ENCODE assay signal across 9 mouse cellular contexts in the genomic region with DNA sequence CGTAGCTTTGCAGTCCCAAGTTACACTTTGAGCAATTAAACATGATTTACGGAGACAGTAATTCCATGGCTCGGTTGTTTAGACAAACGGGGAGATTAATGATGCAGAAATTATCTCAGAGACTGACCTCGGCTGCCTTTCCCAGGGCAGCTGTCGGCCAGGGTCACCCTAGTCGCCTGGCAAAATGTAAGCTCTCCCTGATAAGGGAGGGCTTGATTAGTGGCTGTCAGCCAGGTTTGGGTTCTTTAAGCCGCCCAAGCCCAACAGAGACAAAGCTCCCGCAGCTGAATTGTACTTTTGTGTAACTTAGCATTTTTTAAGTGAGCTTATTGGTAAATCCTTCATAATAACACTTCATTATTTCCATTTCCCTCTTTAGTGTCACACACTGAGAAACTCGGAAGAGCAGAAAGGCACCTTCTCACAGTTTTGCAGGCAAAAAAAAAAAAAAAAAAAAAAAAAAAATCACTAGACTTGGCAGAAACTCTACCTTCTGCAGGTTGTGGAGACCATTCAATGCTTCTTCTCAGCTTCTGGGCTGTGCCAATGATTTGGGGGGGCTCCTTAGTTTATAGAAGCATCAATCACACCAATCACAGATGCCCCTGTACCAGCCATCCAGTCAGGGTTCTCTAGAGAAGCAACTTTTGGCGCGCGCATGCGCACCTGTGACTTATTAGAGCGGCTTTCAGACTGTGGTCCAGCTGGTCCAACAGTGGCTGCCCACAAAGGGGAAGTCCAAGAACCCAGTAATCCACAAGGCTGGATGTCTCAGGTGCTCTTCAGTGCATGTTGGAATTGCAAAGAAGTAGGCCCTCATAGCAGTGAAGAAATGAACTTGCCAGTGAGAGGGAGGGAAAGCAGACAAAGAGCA. TPM values are rescaled to one million over a fixed set of nuclear protein-coding genes. Genes with fewer than 3 reads are reported as not detected.
DNase-seq lines count a peak whose midpoint lies in the region; ATAC-seq lines count a peak whose summit lies in the region.
"Had no signal": no experiment of that assay in that cellular context is flagged by ENCODE, and none has a peak within 500 bp of the region (broad histone marks: within the 10 kb centered on the region; RNA-seq: fewer than 3 reads in every experiment).

No protein-coding gene starts in this region.

- peak; percentile 20 for DNase-seq in A20 (ENCODE audit: low read depth, low spot score)
- DNase-seq in adrenal gland, adult (ENCODE audit: inconsistent age in 2 of 2, low spot score in 1 of 2): peak; percentile 37 to 86
- DNase-seq in hindlimb bud, embryonic 11.5 days (ENCODE audit: extremely low spot score, low read depth, low spot score): peak; percentile 42
- no peak for DNase-seq in layer of hippocampus, postnatal 25 days (ENCODE audit: extremely low spot score in 1 of 2, low spot score in 1 of 2)
- no peak for DNase-seq in right cerebral cortex, postnatal 4 days
- DNase-seq in layer of hippocampus, adult 11-12 months (ENCODE audit: low spot score): no peak

- H3K27me3 ChIP-seq in liver, embryonic 12.5 days (replicated peaks): no peaks in the 10 kb centered on the region

- 0 out of 2 replicates have a peak, but pooled peaks cover 4% of the 10 kb centered on the region for H3K4me1 ChIP-seq in liver, embryonic 12.5 days

- H3K36me3 ChIP-seq in liver, embryonic 12.5 days: no peaks in the 10 kb centered on the region

- H3K9ac ChIP-seq in liver, embryonic 12.5 days: no peak overlapping the region
- H3K9ac ChIP-seq: liver, embryonic 14.5 days had no signal

- no peak overlapping the region for H3K27ac ChIP-seq in liver, embryonic 12.5 days
- H3K27ac ChIP-seq: liver, embryonic 14.5 days had no signal

- ATAC-seq in liver, embryonic 12.5 days: no peak
- ATAC-seq in inflammation-experienced regulatory T-cells, adult 6 months: no peak

- 52% methylated on average over 15 of the region's 15 CpGs for WGBS in liver, embryonic 12.5 days (ENCODE audit: insufficient replicate concordance)

- H3K9me3 ChIP-seq in liver, embryonic 12.5 days (replicated peaks): no peaks in the 10 kb centered on the region

- no peak overlapping the region for H3K4me3 ChIP-seq in liver, embryonic 12.5 days

- peak overlapping the region; percentile 7; the same call in 1 of the 2 replicates for H3K4me2 ChIP-seq in liver, embryonic 12.5 days

RNA-seq across cellular contexts. Expression of gene Arg1, which starts 32.0 kb away (rescaled TPM):
- 3.6 and 4.0 TPM in 2 replicates for polyA plus RNA-seq in liver, embryonic 12.5 days (2016; fragmentation: Nextera tagmentation; extraction: Ambion mirVana)
- under 1 TPM in 1 of 2 experiments, not detected in 1; 0.17 TPM for total RNA-seq in layer of hippocampus, postnatal 25 days (2021)
- polyA plus RNA-seq in inflammation-experienced regulatory T-cells, adult 6 months (2017; shearing (Covaris generic)): 1 to 10 TPM; 2.2 to 6.0 (median 3.7) TPM

Comparison
In these comparisons a context has a peak if more than half of its experiments do, and no peak if none do; other contexts are left out.
1. DNase-seq: peak in A20 (single experiment), adrenal gland, adult (2 of 2) and hindlimb bud, embryonic 11.5 days (single experiment); none in layer of hippocampus, postnatal 25 days (0 of 2), right cerebral cortex, postnatal 4 days (single experiment) and layer of hippocampus, adult 11-12 months (single experiment).